Mouse (Mus musculus) lung, adult 18-20 months (tissue): Measurements from ENCODE around the gene Brwd1.
A peak's percentile ranks its signal among the peaks of the same experiment; 100 is the strongest.
"Not testable (repeated sequence)": the region's sequence is repeated elsewhere in the genome, so short reads cannot be mapped to it uniquely, and the experiment has no call there.

Experiments
- DNase-seq, 2 experiments: peaks; one replicate each; pipeline ENCODE4 v3.0.0; 2022; ENCODE audit warnings: mixed read lengths in 2 of 2

Brwd1 gene

GRCm38 (mm10) chr16:95967455-95967854, 114.9 kb downstream of the Brwd1 start:
- no peak for DNase-seq

GRCm38 (mm10) chr16:95964427-95965023, 117.8 kb downstream of the Brwd1 start:
- DNase-seq, result peak in 1 of 2 experiments; percentile 39

GRCm38 (mm10) chr16:95961484-95961883, 120.8 kb downstream of the Brwd1 start:
- DNase-seq, result not testable (repeated sequence)

GRCm38 (mm10) chr16:95960689-95961088, 121.6 kb downstream of the Brwd1 start:
- DNase-seq, result not testable (repeated sequence)

- DNase-seq, result no peak
These were observed 124.2 kb downstream of the Brwd1 start for GRCm38 (mm10) chr16:95958080-95958479.

- no peak for DNase-seq
These were observed 125.7 kb downstream of the Brwd1 start for GRCm38 (mm10) chr16:95956618-95957017.

GRCm38 (mm10) chr16:95955716-95956346, 126.5 kb downstream of the Brwd1 start:
- DNase-seq, result no peak

- no peak for DNase-seq
These were observed 128.0 kb downstream of the Brwd1 start for GRCm38 (mm10) chr16:95954341-95954740.

- DNase-seq, result no peak
These were observed 129.1 kb downstream of the Brwd1 start for GRCm38 (mm10) chr16:95953159-95953650.

GRCm38 (mm10) chr16:95951471-95951870, 130.9 kb downstream of the Brwd1 start:
- DNase-seq, result no peak

- peak; percentile 78 to 84 for DNase-seq
These were observed 136.7 kb downstream of the Brwd1 start for GRCm38 (mm10) chr16:95945389-95946311.

- DNase-seq, result no peak
These were observed 139.1 kb downstream of the Brwd1 start for GRCm38 (mm10) chr16:95943186-95943585.
